Mouse (Mus musculus) neural tube, embryonic 11.5 days (tissue): ENCODE data around the gene Hspa2. TPM values are rescaled to one million over a fixed set of nuclear protein-coding genes. Genes with fewer than 3 reads are reported as not detected.

Source experiments
- polyA plus RNA-seq: library from polyadenylated mRNA; unstranded; fragments of >200 nt; fragmentation: Nextera tagmentation; extraction: Ambion mirVana; gene quantifications from 2 replicates; pipeline ENCODE4 v1.2.1, GENCODE M21; 2014

The Hspa2 gene
- polyA plus RNA-seq, 1 experiment from 2014 or later = 5.1 TPM

Other genes with a start within 250 kb of the Hspa2 start
- gene Esr2, start 226.9 kb upstream of the Hspa2 start, polyA plus RNA-seq = 0.11 and 0.18 TPM in 2 replicates
- gene Tex21, start 157.4 kb upstream of the Hspa2 start, polyA plus RNA-seq = not detected in 2 replicates
- 55.4 and 60.8 TPM in 2 replicates for gene Mthfd1, start 148.9 kb upstream of the Hspa2 start, polyA plus RNA-seq
- 3.9 and 4.4 TPM in 2 replicates for gene Akap5, start 79.3 kb upstream of the Hspa2 start, polyA plus RNA-seq
- 17.5 and 17.9 TPM in 2 replicates for gene Zbtb25, start 34.6 kb upstream of the Hspa2 start, polyA plus RNA-seq
- 7.7 and 7.9 TPM in 2 replicates for gene Zbtb1, start 33.9 kb upstream of the Hspa2 start, polyA plus RNA-seq
- 0.45 and 0.82 TPM in 2 replicates for gene Ppp1r36, start 13.4 kb downstream of the Hspa2 start, polyA plus RNA-seq
- gene Plekhg3, start 126.7 kb downstream of the Hspa2 start, polyA plus RNA-seq = 1.5 and 1.7 TPM in 2 replicates